In genomic region chrX:140491884-140492571, GRCm38 (mm10) we compare ENCODE assay signal across 8 mouse cellular contexts. TPM values are rescaled to one million over a fixed set of nuclear protein-coding genes. Genes with fewer than 3 reads are reported as not detected.
DNase-seq lines count a peak whose midpoint lies in the region; ATAC-seq and TF ChIP-seq lines count a peak whose summit lies in the region.
"Had no signal": no experiment of that assay in that cellular context is flagged by ENCODE, and none has a peak within 500 bp of the region (broad histone marks: within the 10 kb centered on the region; RNA-seq: fewer than 3 reads in every experiment).

No protein-coding gene starts in this region.

- no peaks in the 10 kb centered on the region for H3K9me3 ChIP-seq in G1E (replicated peaks)
- H3K9me3 ChIP-seq in liver, postnatal 0 days (ENCODE audit: low read length): no peaks in the 10 kb centered on the region
- H3K9me3 ChIP-seq: megakaryocyte, embryonic 14.5 days had no signal

- H3K9ac ChIP-seq in liver, postnatal 0 days (replicated peaks): no peak overlapping the region

- TF ChIP-seq CTCF in G1E (IDR thresholded peaks at IDR 0.05; ENCODE audit: low read depth, low read length): no peak
- peak; percentile 78 for TF ChIP-seq CTCF in liver, postnatal 0 days (IDR thresholded peaks at IDR 0.05; ENCODE audit: low read depth)

- H3K27ac ChIP-seq in liver, postnatal 0 days (ENCODE audit: low read depth): no peak overlapping the region

- 0 out of 2 replicates have a peak, but pooled peaks cover 2% of the 10 kb centered on the region for H3K4me1 ChIP-seq in G1E (ENCODE audit: insufficient read depth, low read depth, low read length)
- H3K4me1 ChIP-seq in liver, postnatal 0 days (ENCODE audit: insufficient read depth): peaks cover 8% of the 10 kb centered on the region

- no peak overlapping the region for H3K4me3 ChIP-seq in G1E (ENCODE audit: low read depth, low read length)
- no peak overlapping the region for H3K4me3 ChIP-seq in liver, postnatal 0 days (ENCODE audit: low read depth, low read length)
- H3K4me3 ChIP-seq: megakaryocyte, embryonic 14.5 days had no signal

- H3K36me3 ChIP-seq in G1E (replicated peaks): no peaks in the 10 kb centered on the region
- H3K36me3 ChIP-seq in liver, postnatal 0 days (replicated peaks; ENCODE audit: insufficient read depth, low read length): no peaks in the 10 kb centered on the region

- ATAC-seq in G1E (ENCODE audit: extremely low read depth, insufficient number of reproducible peaks, low FRiP score, poor library complexity, severe bottlenecking): 0 out of 2 replicates have a peak, but pooled peaks have one; percentile 8
- peak; percentile 72 for ATAC-seq in liver, postnatal 0 days

- DNase-seq in layer of hippocampus, adult 11-12 months (ENCODE audit: low spot score): peak; percentile 43
- DNase-seq in layer of hippocampus, postnatal 36 days: no peak
- DNase-seq in G1E (ENCODE audit: low spot score): no peak
- DNase-seq in adrenal gland, postnatal 25 days: peak; percentile 4
- DNase-seq in heart, postnatal 10 days: peak; percentile 65 to 66
- peak; percentile 38 for DNase-seq in liver, postnatal 0 days
- peak; percentile 47 for DNase-seq in thymus, postnatal 0 days (ENCODE audit: low spot score)

- H3K27me3 ChIP-seq in G1E (ENCODE audit: insufficient read depth, low read length): no peaks in the 10 kb centered on the region
- 0 out of 2 replicates have a peak, but pooled peaks cover 5% of the 10 kb centered on the region for H3K27me3 ChIP-seq in liver, postnatal 0 days (ENCODE audit: insufficient read depth, low read length)

- intact Hi-C loops in heart, postnatal 10 days (cut with DNase I): loop anchor here (1.0 to 10.0 kb wide), 3 partner anchors 108 to 443 kb away; partner anchors contain the start of gene Tsc22d3

- H3K4me2 ChIP-seq in liver, postnatal 0 days (ENCODE audit: low read depth, low read length): no peak overlapping the region

- WGBS in liver, postnatal 0 days (ENCODE audit: insufficient replicate concordance): 33% methylated on average over 10 of the region's 10 CpGs

- TF ChIP-seq EP300 in liver, postnatal 0 days (IDR thresholded peaks at IDR 0.05; ENCODE audit: low read depth): no peak; the same call in 1 of the 2 replicates

RNA-seq across cellular contexts. Expression of gene Prps1, which starts 35.6 kb away (rescaled TPM):
- total RNA-seq in layer of hippocampus, postnatal 36 days (2021): 10 to 100 TPM; 72.5 to 77.2 TPM
- total RNA-seq in G1E (2014; fragmentation: Nextera tagmentation) (67.7 and 73.7 TPM in 2 replicates), G1E (2017) (32.9 and 47.7 TPM in 2 replicates)
- polyA plus RNA-seq in G1E (2012): 3.5 and 6.1 TPM in 2 replicates
- 16.2 and 18.5 TPM in 2 replicates for total RNA-seq in adrenal gland, postnatal 25 days (2021)
- 10 to 100 TPM; 28.3 to 28.4 TPM for total RNA-seq in heart, postnatal 10 days (2021)
- 19.2 and 20.2 TPM in 2 replicates for polyA plus RNA-seq in liver, postnatal 0 days (2015; fragmentation: Nextera tagmentation; extraction: Ambion mirVana)
- 71.9 and 72.7 TPM in 2 replicates for polyA plus RNA-seq in thymus, postnatal 0 days (2015; fragmentation: Nextera tagmentation; extraction: Ambion mirVana)

Comparison
In these comparisons a context has a peak if more than half of its experiments do, and no peak if none do; other contexts are left out.
1. DNase-seq: peak in layer of hippocampus, adult 11-12 months (single experiment), adrenal gland, postnatal 25 days (single experiment), heart, postnatal 10 days (2 of 2), liver, postnatal 0 days (single experiment) and thymus, postnatal 0 days (single experiment); none in layer of hippocampus, postnatal 36 days (0 of 2) and G1E (single experiment).